Mouse (Mus musculus): Measurements from ENCODE around the gene Cbx1. TPM values are rescaled to one million over a fixed set of nuclear protein-coding genes. Genes with fewer than 3 reads are reported as not detected.
"Not testable (repeated sequence)": the region's sequence is repeated elsewhere in the genome, so short reads cannot be mapped to it uniquely, and the experiment has no call there.

Gene Cbx1
- polyA plus RNA-seq, 1 experiment from 2014 or later = 101 TPM

- not testable (repeated sequence) for H3K9me3 ChIP-seq; H3K27me3 ChIP-seq (replicated peaks); ATAC-seq; H3K27ac ChIP-seq; H3K4me1 ChIP-seq (replicated peaks); H3K36me3 ChIP-seq; H3K9ac ChIP-seq
- WGBS = 74% methylated on average over 5 of the region's 5 CpGs
- H3K4me3 ChIP-seq (replicated peaks) = peak overlapping the region; percentile 51
- H3K4me2 ChIP-seq (replicated peaks) = peak overlapping the region; percentile 87
Observed at GRCm38 (mm10) chr11:96849145-96849544, 60.2 kb downstream of the Cbx1 start.

DNA sequence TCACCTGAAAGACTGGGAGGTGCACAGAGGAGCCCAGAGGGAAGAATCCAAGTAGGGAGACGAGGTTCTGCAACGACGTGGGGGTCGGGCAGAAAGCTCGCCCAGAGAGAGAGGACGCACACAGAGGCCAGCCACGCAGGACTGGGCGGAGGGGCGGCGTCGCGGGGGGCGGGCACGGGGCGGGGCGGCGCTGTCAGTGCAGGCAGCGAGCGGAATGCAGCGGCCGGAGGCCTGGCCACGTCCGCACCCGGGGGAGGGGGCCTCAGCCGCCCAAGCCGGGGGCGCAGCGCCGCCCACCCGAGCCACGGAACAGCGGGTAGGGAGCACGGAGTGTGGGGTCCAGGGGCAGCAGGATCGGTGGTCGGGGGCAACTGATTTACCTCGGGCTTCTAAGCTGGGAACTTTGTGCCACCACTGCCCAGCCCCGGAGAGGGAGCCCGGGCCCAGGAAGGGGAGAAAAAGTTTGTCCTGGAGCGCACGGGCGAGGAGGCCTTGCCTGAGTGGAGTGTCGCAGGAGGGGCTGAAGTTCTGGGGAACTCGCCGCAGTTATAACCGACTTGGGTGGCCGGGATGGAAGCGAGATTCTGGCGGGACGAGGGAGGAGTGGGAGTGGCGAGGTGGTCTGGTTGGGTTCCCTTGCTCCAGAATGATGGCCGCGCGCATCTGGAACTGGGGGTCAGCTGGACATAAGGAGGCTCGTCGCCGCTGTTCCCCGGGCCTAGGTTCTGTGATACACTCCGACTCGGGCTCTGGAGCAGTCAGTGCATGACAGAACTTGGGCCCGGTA lies 60.9 kb downstream of the Cbx1 start, which contains the start of gene Copz2:
Gene Copz2, plus strand, starts transcription at position 190 of the 787 bp plus-strand sequence.
- H3K27me3 ChIP-seq (replicated peaks) = no peaks in the 10 kb centered on the region
- H3K9ac ChIP-seq = peak within 1 kb of the TSS; percentile 69
- H3K27ac ChIP-seq = 0 out of 2 replicates have a peak within 1 kb of the TSS, but pooled peaks have one; percentile 44
- H3K9me3 ChIP-seq = no peaks in the 10 kb centered on the region
- peaks cover 8% of the 10 kb centered on the region for H3K4me1 ChIP-seq (replicated peaks)
- peak within 1 kb of the TSS; percentile 51 for H3K4me3 ChIP-seq (replicated peaks)
- H3K4me2 ChIP-seq (replicated peaks) = peak within 1 kb of the TSS; percentile 87
- 1% methylated on average over 58 of the region's 60 CpGs for WGBS
- no peaks in the 10 kb centered on the region for H3K36me3 ChIP-seq
- peak; percentile 92 for ATAC-seq

GRCm38 (mm10) chr11:96857446-96857845 lies 68.5 kb downstream of the Cbx1 start:
- Histone ChIP-seq H3K27me3 (replicated peaks) (no peaks in the 10 kb centered on the region), H3K4me3 (replicated peaks) (no peak overlapping the region), H3K9me3 (no peaks in the 10 kb centered on the region), H3K4me1 (replicated peaks) (peaks cover 18% of the 10 kb centered on the region), H3K4me2 (replicated peaks) (no peak overlapping the region), H3K36me3 (no peaks in the 10 kb centered on the region), H3K9ac (no peak overlapping the region), H3K27ac (no peak overlapping the region)
- WGBS = 78% methylated on average over 5 of the region's 5 CpGs
- ATAC-seq = no peak

MicroRNAs within 50 kb of the gene (microRNA counts, 519-probe panel; counts per million panel counts)
- 3,851 counts per million, percentile 92 among the panel's probes with 10 or more counts for microRNA mmu-miR-152

Other genes starting within 250 kb of the Cbx1 start
- gene Snx11, start 11.6 kb upstream of the Cbx1 start, polyA plus RNA-seq (2015; fragmentation: Nextera tagmentation; extraction: Ambion mirVana) = 14.4 and 14.6 TPM in 2 replicates
- 50.4 and 52.6 TPM in 2 replicates for gene Nfe2l1, start 40.8 kb downstream of the Cbx1 start, polyA plus RNA-seq (2015; fragmentation: Nextera tagmentation; extraction: Ambion mirVana)
- gene Copz2, start 60.7 kb downstream of the Cbx1 start, polyA plus RNA-seq (2015; fragmentation: Nextera tagmentation; extraction: Ambion mirVana) = 93.5 and 94.6 TPM in 2 replicates
- gene Cdk5rap3, start 127.4 kb downstream of the Cbx1 start, polyA plus RNA-seq (2015; fragmentation: Nextera tagmentation; extraction: Ambion mirVana) = 64.2 and 66.7 TPM in 2 replicates
- gene Prr15l, start 139.0 kb downstream of the Cbx1 start, polyA plus RNA-seq (2015; fragmentation: Nextera tagmentation; extraction: Ambion mirVana) = 84.7 and 86.9 TPM in 2 replicates
- 81.9 and 92.8 TPM in 2 replicates for gene Pnpo, start 154.9 kb downstream of the Cbx1 start, polyA plus RNA-seq (2015; fragmentation: Nextera tagmentation; extraction: Ambion mirVana)
- 13.3 and 15.1 TPM in 2 replicates for gene Sp2, start 193.8 kb downstream of the Cbx1 start, polyA plus RNA-seq (2015; fragmentation: Nextera tagmentation; extraction: Ambion mirVana)
- 0.29 and 0.30 TPM in 2 replicates for gene Sp6, start 224.3 kb downstream of the Cbx1 start, polyA plus RNA-seq (2015; fragmentation: Nextera tagmentation; extraction: Ambion mirVana)
- 18.1 and 21.9 TPM in 2 replicates for gene Scrn2, start 240.8 kb downstream of the Cbx1 start, polyA plus RNA-seq (2015; fragmentation: Nextera tagmentation; extraction: Ambion mirVana)